Mouse (Mus musculus) cerebellum, adult 8-10 months (tissue): ENCODE data around the gene Patj.

Experiments used
- DNase-seq: peaks from one replicate; pipeline ENCODE4 v3.0.0; 2022

The Patj gene

GRCm38 (mm10) chr4:98449564-98450263 lies 54.1 kb downstream of the Patj start:
- no peak for DNase-seq

GRCm38 (mm10) chr4:98450308-98450707 lies 54.7 kb downstream of the Patj start:
- no peak for DNase-seq

GRCm38 (mm10) chr4:98450829-98451228 lies 55.2 kb downstream of the Patj start:
- DNase-seq: no peak

GRCm38 (mm10) chr4:98451259-98451658 lies 55.7 kb downstream of the Patj start:
- DNase-seq: no peak

- no peak for DNase-seq
These were observed 57.1 kb downstream of the Patj start for GRCm38 (mm10) chr4:98452725-98453124.

GRCm38 (mm10) chr4:98453231-98453630 lies 57.6 kb downstream of the Patj start:
- DNase-seq: no peak

- no peak for DNase-seq
These were observed 59.8 kb downstream of the Patj start for GRCm38 (mm10) chr4:98455352-98455751.

- no peak for DNase-seq
These were observed 60.3 kb downstream of the Patj start for GRCm38 (mm10) chr4:98455910-98456309.

GRCm38 (mm10) chr4:98461804-98462341 lies 66.3 kb downstream of the Patj start:
- no peak for DNase-seq

GRCm38 (mm10) chr4:98465476-98465875 lies 69.9 kb downstream of the Patj start:
- DNase-seq: no peak

- no peak for DNase-seq
These were observed 70.3 kb downstream of the Patj start for GRCm38 (mm10) chr4:98465886-98466285.

GRCm38 (mm10) chr4:98471376-98471775 lies 75.8 kb downstream of the Patj start:
- DNase-seq: no peak

- peak; percentile 17 for DNase-seq
These were observed 77.9 kb downstream of the Patj start for GRCm38 (mm10) chr4:98473491-98473890.

- DNase-seq: no peak
These were observed 82.4 kb downstream of the Patj start for GRCm38 (mm10) chr4:98478005-98478404.

- no peak for DNase-seq
These were observed 90.9 kb downstream of the Patj start for GRCm38 (mm10) chr4:98486475-98486874.

GRCm38 (mm10) chr4:98486901-98487300 lies 91.3 kb downstream of the Patj start:
- DNase-seq: no peak

- no peak for DNase-seq
These were observed 93.8 kb downstream of the Patj start for GRCm38 (mm10) chr4:98489386-98489785.

- no peak for DNase-seq
These were observed 102.8 kb downstream of the Patj start for GRCm38 (mm10) chr4:98498341-98498740.

- no peak for DNase-seq
These were observed 104.6 kb downstream of the Patj start for GRCm38 (mm10) chr4:98500182-98500581.

GRCm38 (mm10) chr4:98500875-98501274 lies 105.3 kb downstream of the Patj start:
- no peak for DNase-seq

- no peak for DNase-seq
These were observed 109.2 kb downstream of the Patj start for GRCm38 (mm10) chr4:98504743-98505142.

GRCm38 (mm10) chr4:98508471-98509271 lies 113.1 kb downstream of the Patj start:
- DNase-seq: no peak

GRCm38 (mm10) chr4:98509939-98510338 lies 114.4 kb downstream of the Patj start:
- DNase-seq: no peak

- no peak for DNase-seq
These were observed 115.7 kb downstream of the Patj start for GRCm38 (mm10) chr4:98511296-98511695.
